Mouse (Mus musculus): ENCODE data around the gene Tmem128. TPM values are rescaled to one million over a fixed set of nuclear protein-coding genes. Genes with fewer than 3 reads are reported as not detected.

Gene Tmem128
- polyA plus RNA-seq, 1 experiment: 23.4 TPM

GRCm38 (mm10) chr5:38288476-38288875, 28.5 kb downstream of the Tmem128 start:
- no peak overlapping the region for H3K4me3 ChIP-seq (ENCODE audit: low read depth, low read length)
- no peaks in the 10 kb centered on the region for H3K27me3 ChIP-seq (ENCODE audit: control insufficient read depth, insufficient read depth, low read length, poor library complexity, severe bottlenecking)
- H3K9ac ChIP-seq (ENCODE audit: low read depth, poor library complexity, severe bottlenecking): no peak overlapping the region
- TF ChIP-seq EP300 (IDR thresholded peaks at IDR 0.05; ENCODE audit: insufficient read depth, low read depth, low read length): no peak
- no peak for TF ChIP-seq CTCF (IDR thresholded peaks at IDR 0.05; ENCODE audit: low read depth, low read length)
- no peak for TF ChIP-seq POLR2A (IDR thresholded peaks at IDR 0.05; ENCODE audit: insufficient read depth, low read length)
- no peaks in the 10 kb centered on the region for H3K9me3 ChIP-seq (replicated peaks; ENCODE audit: control insufficient read depth, insufficient read depth, low read length, poor library complexity, severe bottlenecking)
- no peaks in the 10 kb centered on the region for H3K36me3 ChIP-seq (ENCODE audit: control insufficient read depth, insufficient read depth, low read length, poor library complexity, severe bottlenecking)
- no peaks in the 10 kb centered on the region for H3K4me1 ChIP-seq (ENCODE audit: control insufficient read depth, insufficient read depth, low read length)
- H3K27ac ChIP-seq (ENCODE audit: insufficient read depth, low read length): no peak overlapping the region

- no peak overlapping the region for H3K27ac ChIP-seq (ENCODE audit: insufficient read depth, low read length)
- no peaks in the 10 kb centered on the region for H3K27me3 ChIP-seq (ENCODE audit: control insufficient read depth, insufficient read depth, low read length, poor library complexity, severe bottlenecking)
- no peaks in the 10 kb centered on the region for H3K9me3 ChIP-seq (replicated peaks; ENCODE audit: control insufficient read depth, insufficient read depth, low read length, poor library complexity, severe bottlenecking)
- H3K4me1 ChIP-seq (ENCODE audit: control insufficient read depth, insufficient read depth, low read length): no peaks in the 10 kb centered on the region
- no peak overlapping the region for H3K4me3 ChIP-seq (ENCODE audit: low read depth, low read length)
- H3K36me3 ChIP-seq (ENCODE audit: control insufficient read depth, insufficient read depth, low read length, poor library complexity, severe bottlenecking): no peaks in the 10 kb centered on the region
- TF ChIP-seq POLR2A (IDR thresholded peaks at IDR 0.05; ENCODE audit: insufficient read depth, low read length): no peak
- TF ChIP-seq EP300 (IDR thresholded peaks at IDR 0.05; ENCODE audit: insufficient read depth, low read depth, low read length): no peak
- no peak for TF ChIP-seq CTCF (IDR thresholded peaks at IDR 0.05; ENCODE audit: low read depth, low read length)
- no peak overlapping the region for H3K9ac ChIP-seq (ENCODE audit: low read depth, poor library complexity, severe bottlenecking)
Observed at GRCm38 (mm10) chr5:38301761-38302411, 41.9 kb downstream of the Tmem128 start.

GRCm38 (mm10) chr5:38302651-38303050, 42.7 kb downstream of the Tmem128 start:
- Histone ChIP-seq H3K36me3 (ENCODE audit: control insufficient read depth, insufficient read depth, low read length, poor library complexity, severe bottlenecking) (no peaks in the 10 kb centered on the region), H3K27me3 (ENCODE audit: control insufficient read depth, insufficient read depth, low read length, poor library complexity, severe bottlenecking) (no peaks in the 10 kb centered on the region)
- TF ChIP-seq CTCF (IDR thresholded peaks at IDR 0.05; ENCODE audit: low read depth, low read length): no peak
- peak; percentile 49; the same call in 1 of the 2 replicates for TF ChIP-seq EP300 (IDR thresholded peaks at IDR 0.05; ENCODE audit: insufficient read depth, low read depth, low read length)

GRCm38 (mm10) chr5:38305241-38305640, 45.3 kb downstream of the Tmem128 start:
- TF ChIP-seq EP300 (IDR thresholded peaks at IDR 0.05; ENCODE audit: insufficient read depth, low read depth, low read length): no peak
- TF ChIP-seq POLR2A (IDR thresholded peaks at IDR 0.05; ENCODE audit: insufficient read depth, low read length): no peak
- no peak for TF ChIP-seq CTCF (IDR thresholded peaks at IDR 0.05; ENCODE audit: low read depth, low read length)
- Histone ChIP-seq H3K27me3 (ENCODE audit: control insufficient read depth, insufficient read depth, low read length, poor library complexity, severe bottlenecking) (no peaks in the 10 kb centered on the region), H3K27ac (ENCODE audit: insufficient read depth, low read length) (no peak overlapping the region), H3K36me3 (ENCODE audit: control insufficient read depth, insufficient read depth, low read length, poor library complexity, severe bottlenecking) (no peaks in the 10 kb centered on the region), H3K9me3 (replicated peaks; ENCODE audit: control insufficient read depth, insufficient read depth, low read length, poor library complexity, severe bottlenecking) (no peaks in the 10 kb centered on the region), H3K4me1 (ENCODE audit: control insufficient read depth, insufficient read depth, low read length) (no peaks in the 10 kb centered on the region), H3K4me3 (ENCODE audit: low read depth, low read length) (no peak overlapping the region), H3K9ac (ENCODE audit: low read depth, poor library complexity, severe bottlenecking) (no peak overlapping the region)

More at GRCm38 (mm10) chr5:38302651-38303050, 42.7 kb downstream of the Tmem128 start:
- Histone ChIP-seq H3K4me3 (ENCODE audit: low read depth, low read length) (no peak overlapping the region), H3K9ac (ENCODE audit: low read depth, poor library complexity, severe bottlenecking) (no peak overlapping the region), H3K27ac (ENCODE audit: insufficient read depth, low read length) (no peak overlapping the region), H3K9me3 (replicated peaks; ENCODE audit: control insufficient read depth, insufficient read depth, low read length, poor library complexity, severe bottlenecking) (no peaks in the 10 kb centered on the region), H3K4me1 (ENCODE audit: control insufficient read depth, insufficient read depth, low read length) (no peaks in the 10 kb centered on the region)

DNA sequence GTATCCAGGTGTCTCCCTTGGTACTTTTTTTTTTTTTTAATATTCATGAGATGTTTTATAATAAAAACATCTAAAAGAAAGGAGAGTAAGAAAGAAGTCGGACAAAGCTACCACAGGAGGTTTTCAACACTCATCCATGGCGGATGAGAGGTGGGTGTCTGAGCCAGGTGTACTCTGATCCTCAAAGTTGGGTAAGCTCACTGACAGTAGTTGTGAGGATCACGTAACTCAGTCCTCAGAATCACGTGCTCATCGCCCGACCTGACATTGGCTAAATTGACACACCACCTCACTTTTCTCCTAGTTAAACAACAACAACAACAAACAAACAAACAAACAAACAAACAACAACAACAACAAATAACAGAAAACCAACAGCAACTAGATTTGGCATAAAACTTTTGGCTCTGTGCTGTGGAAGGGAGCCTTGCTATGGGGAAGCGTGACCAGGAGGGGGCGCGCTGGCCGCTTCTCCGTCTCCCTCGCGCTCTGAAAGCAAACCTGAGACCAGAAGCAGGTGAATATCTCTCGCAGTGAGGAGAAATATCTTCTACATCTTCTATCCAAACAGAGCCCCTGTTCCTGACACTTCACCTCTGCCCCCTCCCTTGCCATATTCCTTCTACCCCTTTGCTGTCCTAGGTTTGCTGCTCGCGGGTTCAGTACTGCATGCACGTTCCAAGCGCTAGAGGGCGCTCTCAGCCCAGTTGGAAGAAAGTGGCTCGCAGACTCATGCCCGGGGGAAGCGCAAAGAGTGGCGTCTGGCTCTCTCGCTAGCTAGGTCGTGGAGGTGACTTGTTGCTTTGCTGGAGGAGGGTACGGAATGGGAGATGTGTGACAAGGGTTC, 47.5 kb downstream of the Tmem128 start:
- Histone ChIP-seq H3K4me1 (ENCODE audit: control insufficient read depth, insufficient read depth, low read length) (no peaks in the 10 kb centered on the region), H3K9me3 (replicated peaks; ENCODE audit: control insufficient read depth, insufficient read depth, low read length, poor library complexity, severe bottlenecking) (no peaks in the 10 kb centered on the region), H3K27me3 (ENCODE audit: control insufficient read depth, insufficient read depth, low read length, poor library complexity, severe bottlenecking) (no peaks in the 10 kb centered on the region), H3K9ac (ENCODE audit: low read depth, poor library complexity, severe bottlenecking) (peak overlapping the region; percentile 32; the same call in 1 of the 2 replicates), H3K27ac (ENCODE audit: insufficient read depth, low read length) (no peak overlapping the region), H3K36me3 (ENCODE audit: control insufficient read depth, insufficient read depth, low read length, poor library complexity, severe bottlenecking) (no peaks in the 10 kb centered on the region), H3K4me3 (ENCODE audit: low read depth, low read length) (peak overlapping the region; percentile 79)
- TF ChIP-seq EP300 (IDR thresholded peaks at IDR 0.05; ENCODE audit: insufficient read depth, low read depth, low read length) (0 out of 2 replicates have a peak, but pooled peaks have one; percentile 14), CTCF (IDR thresholded peaks at IDR 0.05; ENCODE audit: low read depth, low read length) (peak; percentile 84), POLR2A (IDR thresholded peaks at IDR 0.05; ENCODE audit: insufficient read depth, low read length) (no peak)

GRCm38 (mm10) chr5:38308873-38309272, 48.9 kb downstream of the Tmem128 start:
- H3K36me3 ChIP-seq (ENCODE audit: control insufficient read depth, insufficient read depth, low read length, poor library complexity, severe bottlenecking): no peaks in the 10 kb centered on the region
- TF ChIP-seq EP300 (IDR thresholded peaks at IDR 0.05; ENCODE audit: insufficient read depth, low read depth, low read length) (no peak), CTCF (IDR thresholded peaks at IDR 0.05; ENCODE audit: low read depth, low read length) (peak; percentile 60), POLR2A (IDR thresholded peaks at IDR 0.05; ENCODE audit: insufficient read depth, low read length) (no peak)

More at GRCm38 (mm10) chr5:38308873-38309272, 48.9 kb downstream of the Tmem128 start:
- Histone ChIP-seq H3K9ac (ENCODE audit: low read depth, poor library complexity, severe bottlenecking) (no peak overlapping the region), H3K27me3 (ENCODE audit: control insufficient read depth, insufficient read depth, low read length, poor library complexity, severe bottlenecking) (no peaks in the 10 kb centered on the region), H3K27ac (ENCODE audit: insufficient read depth, low read length) (no peak overlapping the region), H3K4me3 (ENCODE audit: low read depth, low read length) (no peak overlapping the region), H3K9me3 (replicated peaks; ENCODE audit: control insufficient read depth, insufficient read depth, low read length, poor library complexity, severe bottlenecking) (no peaks in the 10 kb centered on the region; the same call in 1 of the 2 replicates), H3K4me1 (ENCODE audit: control insufficient read depth, insufficient read depth, low read length) (no peaks in the 10 kb centered on the region)
